7 mouse cellular contexts compared by ENCODE assay signal in genomic region chr5:72601006-72601405, GRCm38 (mm10). TPM values are rescaled to one million over a fixed set of nuclear protein-coding genes. Genes with fewer than 3 reads are reported as not detected.
A peak's percentile ranks its signal among the peaks of the same experiment; 100 is the strongest.
DNase-seq lines count a peak whose midpoint lies in the region; ATAC-seq and TF ChIP-seq lines count a peak whose summit lies in the region.

No protein-coding gene starts in this region.

- H3K4me2 ChIP-seq in intestine, embryonic 14.5 days (ENCODE audit: low read length) = no peak overlapping the region
- H3K4me2 ChIP-seq in liver, embryonic 13.5 days = no peak overlapping the region

- 0 out of 2 replicates have a peak, but pooled peaks have one; percentile 40 for ATAC-seq in intestine, embryonic 14.5 days (replicated peaks; ENCODE audit: low FRiP score, low TSS enrichment, low read depth)
- ATAC-seq in liver, embryonic 13.5 days (ENCODE audit: low read depth) = no peak

- H3K4me3 ChIP-seq in spleen, adult 2 months (ENCODE audit: extremely low read depth, insufficient read depth, insufficient read length) = no peak overlapping the region
- no peak overlapping the region for H3K4me3 ChIP-seq in intestine, embryonic 14.5 days (ENCODE audit: low read depth, low read length)
- H3K4me3 ChIP-seq in liver, embryonic 13.5 days (replicated peaks) = no peak overlapping the region

- peak; percentile 26; the same call in 1 of the 2 replicates for TF ChIP-seq CTCF in spleen, adult 2 months (IDR thresholded peaks at IDR 0.05; ENCODE audit: extremely low read depth, insufficient read depth, insufficient read length, insufficient replicate concordance)

- H3K36me3 ChIP-seq in spleen, adult 2 months (ENCODE audit: control insufficient read depth, insufficient read depth, low read length) = no peaks in the 10 kb centered on the region
- H3K36me3 ChIP-seq in intestine, embryonic 14.5 days (ENCODE audit: control insufficient read depth, insufficient read depth, low read length) = no peaks in the 10 kb centered on the region
- H3K36me3 ChIP-seq in liver, embryonic 13.5 days = no peaks in the 10 kb centered on the region

- no peaks in the 10 kb centered on the region for H3K27me3 ChIP-seq in spleen, adult 2 months (ENCODE audit: control insufficient read depth, insufficient read depth, low read length)
- H3K27me3 ChIP-seq in intestine, embryonic 14.5 days (replicated peaks; ENCODE audit: control insufficient read depth, insufficient read depth, low read length) = no peaks in the 10 kb centered on the region
- H3K27me3 ChIP-seq in liver, embryonic 13.5 days = no peaks in the 10 kb centered on the region

- H3K27ac ChIP-seq in spleen, adult 2 months (ENCODE audit: insufficient read depth, low read length) = no peak overlapping the region
- no peak overlapping the region for H3K27ac ChIP-seq in intestine, embryonic 14.5 days (ENCODE audit: low read depth)
- no peak overlapping the region for H3K27ac ChIP-seq in liver, embryonic 13.5 days

- no peaks in the 10 kb centered on the region for H3K4me1 ChIP-seq in spleen, adult 2 months (ENCODE audit: control insufficient read depth, insufficient read depth, insufficient read length)
- H3K4me1 ChIP-seq in intestine, embryonic 14.5 days (replicated peaks; ENCODE audit: control insufficient read depth, insufficient read depth, low read length) = no peaks in the 10 kb centered on the region
- no peaks in the 10 kb centered on the region for H3K4me1 ChIP-seq in liver, embryonic 13.5 days (replicated peaks)

- no peak overlapping the region for H3K9ac ChIP-seq in intestine, embryonic 14.5 days (ENCODE audit: low read length)
- H3K9ac ChIP-seq in liver, embryonic 13.5 days = no peak overlapping the region

- no peak for TF ChIP-seq POLR2A in spleen, adult 2 months (IDR thresholded peaks at IDR 0.05; ENCODE audit: low read depth, low read length)

- peak in 1 of 2 experiments; percentile 28 for DNase-seq in spleen, adult 2 months (ENCODE audit: low read depth in 1 of 2, low spot score in 2 of 2)
- no peak for DNase-seq in spleen, postnatal 4 days (ENCODE audit: low spot score in 2 of 2)
- DNase-seq in adrenal gland, adult (ENCODE audit: inconsistent age in 2 of 2, low spot score in 1 of 2) = peak; percentile 63 to 87
- DNase-seq in fibroblast of lung, adult 2 months (ENCODE audit: low read depth) = peak; percentile 11
- DNase-seq in intestine, embryonic 14.5 days (ENCODE audit: low spot score) = no peak
- peak; percentile 8 for DNase-seq in liver, embryonic 13.5 days
- peak; percentile 55 for DNase-seq in retina, postnatal 1 day

- H3K9me3 ChIP-seq in intestine, embryonic 14.5 days (ENCODE audit: control insufficient read depth, low read length) = 0 out of 2 replicates have a peak, but pooled peaks cover 3% of the 10 kb centered on the region
- H3K9me3 ChIP-seq in liver, embryonic 13.5 days (replicated peaks) = no peaks in the 10 kb centered on the region

- 14% methylated on average over 5 of the region's 5 CpGs for WGBS in spleen, adult 2 months
- WGBS in intestine, embryonic 14.5 days = 17% methylated on average over 5 of the region's 5 CpGs
- 13% methylated on average over 5 of the region's 5 CpGs for WGBS in liver, embryonic 13.5 days (ENCODE audit: insufficient replicate concordance)

RNA-seq across cellular contexts. Expression of gene Gm5868, which starts 13.7 kb away (rescaled TPM):
- polyA plus RNA-seq in spleen, adult 2 months (2012; rRNA removed) = not detected in 2 replicates
- 0.57 and 0.65 TPM in 2 replicates for polyA plus RNA-seq in intestine, embryonic 14.5 days (2014; fragmentation: Nextera tagmentation; extraction: Ambion mirVana)
- not detected in 2 replicates for polyA plus RNA-seq in liver, embryonic 13.5 days (2015; fragmentation: Nextera tagmentation; extraction: Ambion mirVana)

RNA-seq across cellular contexts. Expression of gene Zar1, which starts 20.0 kb away (rescaled TPM):
- not detected in 2 replicates for polyA plus RNA-seq in spleen, adult 2 months (2012; rRNA removed)
- polyA plus RNA-seq in intestine, embryonic 14.5 days (2014; fragmentation: Nextera tagmentation; extraction: Ambion mirVana) = not detected in 2 replicates
- 0.07 TPM in 1 of 2 replicates, not detected in the other for polyA plus RNA-seq in liver, embryonic 13.5 days (2015; fragmentation: Nextera tagmentation; extraction: Ambion mirVana)

RNA-seq across cellular contexts. Expression of gene Nfxl1, which starts 41.5 kb away (rescaled TPM):
- polyA plus RNA-seq in spleen, adult 2 months (2012; rRNA removed) = 2.9 and 3.6 TPM in 2 replicates
- polyA plus RNA-seq in intestine, embryonic 14.5 days (2014; fragmentation: Nextera tagmentation; extraction: Ambion mirVana) = 22.5 and 24.0 TPM in 2 replicates
- 5.9 and 6.2 TPM in 2 replicates for polyA plus RNA-seq in liver, embryonic 13.5 days (2015; fragmentation: Nextera tagmentation; extraction: Ambion mirVana)

RNA-seq across cellular contexts. Expression of gene Cnga1, which starts 43.1 kb away (rescaled TPM):
- 0.04 and 0.18 TPM in 2 replicates for polyA plus RNA-seq in spleen, adult 2 months (2012; rRNA removed)
- polyA plus RNA-seq in intestine, embryonic 14.5 days (2014; fragmentation: Nextera tagmentation; extraction: Ambion mirVana) = not detected in 2 replicates
- not detected in 2 replicates for polyA plus RNA-seq in liver, embryonic 13.5 days (2015; fragmentation: Nextera tagmentation; extraction: Ambion mirVana)

RNA-seq across cellular contexts. Expression of gene Nipal1, which starts 46.6 kb away (rescaled TPM):
- polyA plus RNA-seq in spleen, adult 2 months (2012; rRNA removed) = 0.11 and 0.26 TPM in 2 replicates
- polyA plus RNA-seq in intestine, embryonic 14.5 days (2014; fragmentation: Nextera tagmentation; extraction: Ambion mirVana) = 13.2 and 15.2 TPM in 2 replicates
- polyA plus RNA-seq in liver, embryonic 13.5 days (2015; fragmentation: Nextera tagmentation; extraction: Ambion mirVana) = 6.4 and 7.1 TPM in 2 replicates

Comparison
In these comparisons a context has a peak if more than half of its experiments do, and no peak if none do; other contexts are left out.
1. DNase-seq: peak in adrenal gland, adult (2 of 2), fibroblast of lung, adult 2 months (single experiment), liver, embryonic 13.5 days (single experiment) and retina, postnatal 1 day (single experiment); none in spleen, postnatal 4 days (0 of 2) and intestine, embryonic 14.5 days (single experiment).